Mouse (Mus musculus): ENCODE measurements around the gene Tsfm. TPM values are rescaled to one million over a fixed set of nuclear protein-coding genes. Genes with fewer than 3 reads are reported as not detected.

Tsfm gene
- polyA plus RNA-seq, 1 experiment from 2014 or later: 78.7 TPM

DNA sequence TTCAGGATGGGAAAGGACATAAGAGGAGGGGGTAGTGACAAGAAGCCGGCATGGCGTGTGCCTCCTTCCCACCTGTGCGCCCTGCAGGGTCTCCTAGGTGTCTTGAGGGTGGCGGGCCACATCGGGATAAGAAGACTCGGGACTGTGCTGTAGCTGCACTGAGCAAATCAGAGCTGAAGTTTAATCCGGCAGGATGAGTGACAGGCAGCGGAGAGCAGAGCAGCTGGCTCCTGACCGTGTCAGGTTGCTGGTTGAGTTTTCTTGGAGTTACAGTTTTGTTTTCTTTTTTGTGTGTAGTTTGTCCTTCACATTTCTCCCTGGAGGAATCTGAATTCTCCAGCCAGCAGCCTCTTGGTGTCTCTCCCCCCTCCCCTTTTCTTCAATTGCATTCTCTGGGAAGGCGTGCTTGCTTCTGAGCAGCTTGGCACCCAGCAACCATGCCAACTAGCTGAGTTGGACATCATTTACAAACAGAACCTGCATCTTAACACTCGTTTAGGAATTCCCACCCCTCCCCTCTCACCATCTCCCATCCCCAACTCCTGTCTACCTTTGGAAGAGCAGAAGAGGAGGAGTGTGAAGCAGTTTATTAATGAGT, 49.6 kb downstream of the Tsfm start:
- peak overlapping the region; percentile 100 for H3K4me3 ChIP-seq (ENCODE audit: low read depth, low read length)
- peaks cover 2% of the 10 kb centered on the region for H3K27me3 ChIP-seq (ENCODE audit: control insufficient read depth, insufficient read depth, low read length)
- no peak for DNase-seq (ENCODE audit: low spot score)
- H3K36me3 ChIP-seq (ENCODE audit: control insufficient read depth, insufficient read depth, low read length): no peaks in the 10 kb centered on the region
- H3K4me2 ChIP-seq (replicated peaks; ENCODE audit: low read depth, low read length): peak overlapping the region; percentile 85
- H3K4me1 ChIP-seq (replicated peaks; ENCODE audit: control insufficient read depth, insufficient read depth, low read length): peaks cover 18% of the 10 kb centered on the region
- peak overlapping the region; percentile 99; the same call in 1 of the 2 replicates for H3K27ac ChIP-seq (ENCODE audit: low read depth, low read length)
- H3K9me3 ChIP-seq (ENCODE audit: control insufficient read depth, low read length): no peaks in the 10 kb centered on the region
- H3K9ac ChIP-seq (ENCODE audit: low read depth, low read length): peak overlapping the region; percentile 70
- WGBS: 8% methylated on average over 11 of the region's 11 CpGs
- ATAC-seq (ENCODE audit: low FRiP score): no peak

DNA sequence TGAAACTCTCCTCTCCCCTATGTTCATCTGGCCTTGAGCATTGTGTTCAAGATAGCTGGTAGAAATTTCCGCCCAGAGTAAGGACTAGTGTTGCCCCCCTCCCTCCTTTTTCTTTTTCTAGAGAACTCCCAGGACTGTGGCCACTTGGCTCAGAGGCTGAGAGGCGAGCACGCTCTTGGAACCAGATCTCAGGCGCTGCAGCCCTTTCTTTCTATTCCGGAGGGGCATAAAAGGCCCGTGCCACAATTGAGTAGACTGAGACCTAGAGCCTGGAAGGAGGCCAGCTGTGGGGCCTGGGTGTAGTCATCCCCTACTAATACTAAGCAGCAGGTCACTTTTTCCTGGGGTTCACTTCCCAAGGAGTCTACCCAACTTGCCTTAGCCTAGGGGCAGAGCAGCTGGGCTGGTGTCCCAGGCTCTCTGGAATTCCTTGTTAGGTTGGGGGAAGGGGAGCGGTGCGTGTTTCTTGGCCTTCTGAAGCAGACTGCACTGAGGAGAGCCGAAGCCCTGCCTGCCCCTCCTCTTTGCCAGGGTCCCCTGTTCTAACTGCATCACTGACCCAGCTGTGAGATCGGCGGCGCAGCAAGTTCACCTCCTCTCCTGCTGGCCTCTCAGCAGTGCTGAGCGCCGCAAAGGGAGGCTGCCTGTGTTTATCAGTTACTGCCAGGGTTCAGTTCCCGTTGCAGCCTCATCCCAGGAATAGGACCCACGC, 50.3 kb downstream of the Tsfm start:
- H3K27me3 ChIP-seq (ENCODE audit: control insufficient read depth, insufficient read depth, low read length): peaks cover 4% of the 10 kb centered on the region
- H3K4me1 ChIP-seq (replicated peaks; ENCODE audit: control insufficient read depth, insufficient read depth, low read length): peaks cover 18% of the 10 kb centered on the region
- WGBS: under 1% methylated on average over 16 of the region's 16 CpGs
- H3K4me3 ChIP-seq (ENCODE audit: low read depth, low read length): peak overlapping the region; percentile 100
- ATAC-seq (ENCODE audit: low FRiP score) (peak; percentile 6; the same call in 1 of the 2 replicates), DNase-seq (ENCODE audit: low spot score) (peak; percentile 70)
- H3K9me3 ChIP-seq (ENCODE audit: control insufficient read depth, low read length): no peaks in the 10 kb centered on the region
- H3K4me2 ChIP-seq (replicated peaks; ENCODE audit: low read depth, low read length): peak overlapping the region; percentile 85
- no peaks in the 10 kb centered on the region for H3K36me3 ChIP-seq (ENCODE audit: control insufficient read depth, insufficient read depth, low read length)
- H3K9ac ChIP-seq (ENCODE audit: low read depth, low read length): peak overlapping the region; percentile 70
- peak overlapping the region; percentile 99 for H3K27ac ChIP-seq (ENCODE audit: low read depth, low read length)

DNA sequence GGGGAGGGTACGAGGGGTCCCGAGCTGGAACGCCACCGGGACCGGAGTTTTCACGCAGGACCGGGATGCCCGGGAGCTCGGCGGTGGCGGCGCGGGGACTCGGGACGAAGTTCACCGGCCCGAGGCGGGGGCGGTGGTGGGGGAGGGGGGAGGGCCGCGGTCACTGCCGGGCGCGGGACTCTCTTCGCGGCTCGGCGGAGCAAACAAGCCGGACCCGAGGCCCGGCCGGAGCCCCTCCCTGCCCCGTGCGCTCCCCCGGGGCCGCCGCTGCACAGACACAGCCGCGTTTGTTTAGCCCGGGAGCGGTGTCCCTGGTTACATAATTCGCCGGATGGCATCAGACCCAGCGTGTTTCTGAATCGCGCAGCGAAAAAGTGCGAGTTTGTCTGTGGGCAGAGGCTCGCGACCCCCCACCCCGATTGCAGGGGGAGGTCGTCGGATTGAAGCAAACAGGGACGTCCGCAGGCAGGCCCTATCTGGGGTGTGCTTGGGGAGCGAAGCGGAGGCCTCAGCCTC, 50.9 kb downstream of the Tsfm start:
- Histone ChIP-seq H3K27me3 (ENCODE audit: control insufficient read depth, insufficient read depth, low read length) (peaks cover 4% of the 10 kb centered on the region), H3K9ac (ENCODE audit: low read depth, low read length) (peak overlapping the region; percentile 70), H3K9me3 (ENCODE audit: control insufficient read depth, low read length) (no peaks in the 10 kb centered on the region), H3K4me3 (ENCODE audit: low read depth, low read length) (peak overlapping the region; percentile 100), H3K27ac (ENCODE audit: low read depth, low read length) (peak overlapping the region; percentile 99), H3K36me3 (ENCODE audit: control insufficient read depth, insufficient read depth, low read length) (no peaks in the 10 kb centered on the region), H3K4me1 (replicated peaks; ENCODE audit: control insufficient read depth, insufficient read depth, low read length) (peaks cover 18% of the 10 kb centered on the region), H3K4me2 (replicated peaks; ENCODE audit: low read depth, low read length) (peak overlapping the region; percentile 85)
- peak; percentile 6; the same call in 1 of the 2 replicates for ATAC-seq (ENCODE audit: low FRiP score)
- WGBS: under 1% methylated on average over 52 of the region's 57 CpGs
- DNase-seq (ENCODE audit: low spot score): no peak

DNA sequence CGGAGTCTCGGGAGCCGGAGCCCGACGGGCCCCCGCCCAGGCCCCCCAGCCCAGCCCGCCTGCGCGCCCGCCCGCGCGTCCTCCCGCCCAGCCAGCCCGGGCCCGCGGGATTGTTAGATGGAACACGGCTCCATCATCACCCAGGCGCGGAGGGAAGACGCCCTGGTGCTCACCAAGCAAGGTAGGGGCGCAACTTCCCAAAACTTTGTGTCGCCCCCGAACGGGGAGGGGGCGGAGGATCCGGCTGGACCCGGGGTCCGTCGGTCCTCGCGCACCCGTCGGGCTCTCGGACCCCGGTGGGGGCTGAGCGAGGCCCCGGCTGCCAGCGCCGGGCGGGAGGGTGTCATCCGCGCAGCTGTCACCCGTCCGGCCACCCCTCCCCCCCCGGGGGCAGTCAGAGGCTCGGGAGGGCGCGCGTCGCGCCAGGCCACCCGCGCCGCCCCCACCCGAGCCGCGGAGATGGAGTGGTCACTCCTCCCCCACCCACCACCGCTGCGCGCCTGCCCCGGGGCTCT, 51.5 kb downstream of the Tsfm start:
- H3K4me2 ChIP-seq (replicated peaks; ENCODE audit: low read depth, low read length): peak overlapping the region; percentile 85
- H3K27ac ChIP-seq (ENCODE audit: low read depth, low read length): peak overlapping the region; percentile 99
- peaks cover 4% of the 10 kb centered on the region for H3K27me3 ChIP-seq (ENCODE audit: control insufficient read depth, insufficient read depth, low read length)
- peak overlapping the region; percentile 100 for H3K4me3 ChIP-seq (ENCODE audit: low read depth, low read length)
- H3K36me3 ChIP-seq (ENCODE audit: control insufficient read depth, insufficient read depth, low read length): no peaks in the 10 kb centered on the region
- ATAC-seq (ENCODE audit: low FRiP score) (peak; percentile 38), DNase-seq (ENCODE audit: low spot score) (peak; percentile 65)
- WGBS: 0% methylated on average over 10 of the region's 62 CpGs
- H3K9me3 ChIP-seq (ENCODE audit: control insufficient read depth, low read length): no peaks in the 10 kb centered on the region
- peak overlapping the region; percentile 70 for H3K9ac ChIP-seq (ENCODE audit: low read depth, low read length)
- H3K4me1 ChIP-seq (replicated peaks; ENCODE audit: control insufficient read depth, insufficient read depth, low read length): peaks cover 16% of the 10 kb centered on the region

DNA sequence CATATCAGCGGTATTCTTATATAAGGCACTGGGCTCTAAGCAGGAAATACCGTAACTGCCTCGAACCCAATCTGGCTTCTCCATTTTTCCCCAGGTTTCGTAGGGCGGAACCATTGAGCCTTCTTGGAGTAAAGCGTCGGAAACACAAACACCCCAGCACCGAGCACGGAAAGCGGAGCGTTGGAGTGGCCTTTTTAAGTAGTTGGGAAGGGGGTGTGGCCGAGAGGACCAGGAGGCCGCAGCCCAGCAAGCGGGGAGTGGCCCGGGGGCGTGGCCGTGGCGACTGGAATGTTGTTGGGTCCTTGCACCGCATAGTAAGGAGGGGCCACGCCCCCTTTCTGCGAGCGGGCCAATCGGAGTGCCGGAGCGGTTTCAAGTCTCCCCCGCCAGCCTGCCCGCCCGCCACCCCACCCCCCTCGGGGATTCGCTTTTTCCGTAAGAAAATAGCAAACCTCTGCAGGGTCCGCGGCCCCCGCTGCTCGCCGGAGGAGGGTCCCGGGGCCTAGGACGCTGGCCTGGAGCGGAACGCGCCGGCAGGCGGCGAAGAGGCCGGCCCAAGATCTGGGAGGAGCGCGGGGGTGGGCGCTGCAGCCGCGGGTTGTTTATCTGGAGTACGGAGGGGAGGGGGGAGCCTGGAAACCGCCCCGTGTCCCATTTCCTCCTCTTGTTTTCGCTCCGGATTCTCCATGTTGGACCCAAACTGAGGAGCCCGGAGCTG, 52.2 kb downstream of the Tsfm start, which contains the start of gene Ctdsp2:
TSS of gene Ctdsp2 (plus strand) at position 441 of the 718 bp plus-strand sequence.
- Histone ChIP-seq H3K27ac (ENCODE audit: low read depth, low read length) (peak within 1 kb of the TSS; percentile 99), H3K9me3 (ENCODE audit: control insufficient read depth, low read length) (no peaks in the 10 kb centered on the region), H3K36me3 (ENCODE audit: control insufficient read depth, insufficient read depth, low read length) (no peaks in the 10 kb centered on the region), H3K4me2 (replicated peaks; ENCODE audit: low read depth, low read length) (peak within 1 kb of the TSS; percentile 85), H3K4me1 (replicated peaks; ENCODE audit: control insufficient read depth, insufficient read depth, low read length) (peaks cover 11% of the 10 kb centered on the region), H3K27me3 (ENCODE audit: control insufficient read depth, insufficient read depth, low read length) (peaks cover 9% of the 10 kb centered on the region), H3K9ac (ENCODE audit: low read depth, low read length) (peak within 1 kb of the TSS; percentile 70), H3K4me3 (ENCODE audit: low read depth, low read length) (peak within 1 kb of the TSS; percentile 100)
- ATAC-seq (ENCODE audit: low FRiP score): peak; percentile 92
- peak; percentile 100 for DNase-seq (ENCODE audit: low spot score)
- under 1% methylated on average over 51 of the region's 56 CpGs for WGBS

DNA sequence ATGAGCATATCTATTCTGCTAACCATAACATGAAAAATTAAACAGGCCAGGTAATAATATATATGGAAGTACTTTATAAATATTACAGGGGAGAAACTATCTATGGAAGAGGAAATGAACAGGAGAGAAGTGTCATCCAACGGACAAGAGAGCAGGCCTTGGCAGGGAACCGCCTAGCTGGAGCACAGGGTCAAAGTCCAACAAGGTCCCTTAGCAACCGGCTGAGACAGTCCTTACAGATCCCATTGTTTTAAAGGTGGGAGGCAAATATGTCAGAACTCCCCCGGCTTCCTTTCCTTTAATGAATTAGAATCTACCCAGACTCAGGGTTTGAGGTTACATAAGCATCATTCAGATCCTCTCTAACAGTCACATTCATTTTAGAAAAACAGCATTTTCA, 53.6 kb downstream of the Tsfm start:
- WGBS: 20% methylated on average over 4 of the region's 4 CpGs
- DNase-seq (ENCODE audit: low spot score) (no peak), ATAC-seq (ENCODE audit: low FRiP score) (no peak)
- H3K27me3 ChIP-seq (ENCODE audit: control insufficient read depth, insufficient read depth, low read length): peaks cover 9% of the 10 kb centered on the region
- H3K36me3 ChIP-seq (ENCODE audit: control insufficient read depth, insufficient read depth, low read length): no peaks in the 10 kb centered on the region
- peaks cover 9% of the 10 kb centered on the region for H3K4me1 ChIP-seq (replicated peaks; ENCODE audit: control insufficient read depth, insufficient read depth, low read length)
- H3K9ac ChIP-seq (ENCODE audit: low read depth, low read length): no peak overlapping the region
- no peaks in the 10 kb centered on the region for H3K9me3 ChIP-seq (ENCODE audit: control insufficient read depth, low read length)
- H3K4me2 ChIP-seq (replicated peaks; ENCODE audit: low read depth, low read length): no peak overlapping the region
- no peak overlapping the region for H3K4me3 ChIP-seq (ENCODE audit: low read depth, low read length)
- H3K27ac ChIP-seq (ENCODE audit: low read depth, low read length): no peak overlapping the region

DNA sequence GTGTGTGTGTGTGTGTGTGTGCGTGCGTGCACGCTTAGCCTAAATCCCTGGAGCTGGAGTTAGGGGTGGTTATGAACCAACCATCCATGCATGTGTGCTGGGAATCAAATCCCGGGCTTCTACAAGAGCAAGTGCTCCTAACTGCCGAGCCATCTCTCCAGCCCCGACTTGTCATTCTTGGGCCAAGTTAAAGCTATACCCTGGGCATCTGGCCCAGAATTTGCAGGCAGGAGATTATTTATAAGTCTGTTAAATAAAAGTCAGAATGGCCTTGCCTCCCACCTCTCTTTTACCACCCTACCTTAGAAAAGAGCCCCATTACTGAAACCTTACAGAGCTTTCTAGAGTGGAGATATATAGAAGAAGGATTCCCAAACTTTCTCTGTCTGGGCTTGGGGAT, 54.9 kb downstream of the Tsfm start:
- Histone ChIP-seq H3K4me1 (replicated peaks; ENCODE audit: control insufficient read depth, insufficient read depth, low read length) (peaks cover 7% of the 10 kb centered on the region), H3K4me3 (ENCODE audit: low read depth, low read length) (no peak overlapping the region), H3K9ac (ENCODE audit: low read depth, low read length) (no peak overlapping the region), H3K9me3 (ENCODE audit: control insufficient read depth, low read length) (no peaks in the 10 kb centered on the region), H3K4me2 (replicated peaks; ENCODE audit: low read depth, low read length) (no peak overlapping the region), H3K27me3 (ENCODE audit: control insufficient read depth, insufficient read depth, low read length) (peaks cover 11% of the 10 kb centered on the region), H3K27ac (ENCODE audit: low read depth, low read length) (no peak overlapping the region), H3K36me3 (ENCODE audit: control insufficient read depth, insufficient read depth, low read length) (no peaks in the 10 kb centered on the region)
- ATAC-seq (ENCODE audit: low FRiP score) (no peak), DNase-seq (ENCODE audit: low spot score) (no peak)
- WGBS: 91% methylated on average over 6 of the region's 6 CpGs

DNA sequence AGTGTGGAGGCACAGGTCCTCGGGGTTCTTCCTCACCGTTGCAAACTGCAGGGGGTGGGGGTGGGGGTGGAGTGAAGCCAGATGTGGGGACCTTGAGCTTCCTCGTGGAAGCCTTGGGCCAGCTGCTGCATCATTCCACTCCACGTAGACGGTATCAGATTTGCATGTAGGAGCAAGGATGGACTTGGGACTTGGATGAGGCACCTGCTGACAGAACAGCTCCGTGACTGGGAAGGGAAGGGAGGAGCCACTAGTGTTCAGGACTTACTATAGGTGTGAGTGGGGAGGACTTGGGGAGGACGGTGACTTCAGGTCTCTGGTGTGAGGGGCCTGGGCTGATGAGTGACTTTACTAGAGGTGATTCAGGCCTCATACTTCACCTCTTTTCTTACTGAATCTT, 57.7 kb downstream of the Tsfm start:
- peaks cover 11% of the 10 kb centered on the region for H3K27me3 ChIP-seq (ENCODE audit: control insufficient read depth, insufficient read depth, low read length)
- H3K4me2 ChIP-seq (replicated peaks; ENCODE audit: low read depth, low read length): no peak overlapping the region
- WGBS: 29% methylated on average over 7 of the region's 7 CpGs
- DNase-seq (ENCODE audit: low spot score) (no peak), ATAC-seq (ENCODE audit: low FRiP score) (no peak)
- no peak overlapping the region for H3K27ac ChIP-seq (ENCODE audit: low read depth, low read length)
- no peak overlapping the region for H3K4me3 ChIP-seq (ENCODE audit: low read depth, low read length)
- H3K36me3 ChIP-seq (ENCODE audit: control insufficient read depth, insufficient read depth, low read length): no peaks in the 10 kb centered on the region
- no peaks in the 10 kb centered on the region for H3K9me3 ChIP-seq (ENCODE audit: control insufficient read depth, low read length)
- H3K4me1 ChIP-seq (replicated peaks; ENCODE audit: control insufficient read depth, insufficient read depth, low read length): peaks cover 6% of the 10 kb centered on the region
- no peak overlapping the region for H3K9ac ChIP-seq (ENCODE audit: low read depth, low read length)

Measured in hindbrain, embryonic 11.5 days (tissue).